Mouse (Mus musculus) heart, adult 18-20 months (tissue): ENCODE data around the gene Cux1. TPM values are rescaled to one million over a fixed set of nuclear protein-coding genes. Genes with fewer than 3 reads are reported as not detected.

ENCODE experiments used
- DNase-seq, 2 experiments: peaks; one replicate each; pipeline ENCODE4 v3.0.0; 2021 to 2022; ENCODE audit warnings: mixed read lengths in 1 of 2
- total RNA-seq, 2 experiments: library from RNA; stranded (reverse); gene quantifications; 2 replicates each; pipeline ENCODE4 v1.2.3; 2021

The Cux1 gene
- total RNA-seq, 2 experiments from 2014 or later: 78.7 to 87.5 TPM

DNA sequence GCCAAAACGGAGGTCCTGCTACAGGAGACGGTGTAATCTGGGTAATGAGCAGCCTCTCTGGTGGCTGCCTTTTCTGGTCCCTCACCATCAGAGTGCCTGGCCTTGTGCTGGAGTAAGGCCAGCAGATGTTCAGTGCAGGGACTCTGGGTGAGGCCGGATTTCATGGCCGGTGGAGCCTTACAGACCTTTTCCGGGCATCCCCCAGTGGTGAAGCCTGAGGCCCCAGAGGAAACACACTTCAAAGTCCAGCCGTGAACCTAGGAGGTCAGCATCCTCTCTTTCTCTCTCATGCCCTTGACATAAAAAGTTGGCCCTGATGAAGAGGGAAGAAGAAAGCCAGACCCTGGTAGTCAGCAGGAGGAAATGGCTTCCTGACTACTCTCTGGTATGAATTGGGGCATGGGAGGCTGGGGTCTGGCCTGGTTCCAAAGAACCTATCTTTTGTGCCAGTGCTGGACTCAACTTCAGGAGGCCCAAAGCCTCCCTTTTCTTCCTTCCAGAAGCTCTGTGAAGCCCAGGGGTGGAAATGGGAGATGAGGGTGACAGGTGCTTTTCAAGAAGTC lies 138.7 kb downstream of the Cux1 start:
- DNase-seq: peak in 1 of 2 experiments; percentile 61

DNA sequence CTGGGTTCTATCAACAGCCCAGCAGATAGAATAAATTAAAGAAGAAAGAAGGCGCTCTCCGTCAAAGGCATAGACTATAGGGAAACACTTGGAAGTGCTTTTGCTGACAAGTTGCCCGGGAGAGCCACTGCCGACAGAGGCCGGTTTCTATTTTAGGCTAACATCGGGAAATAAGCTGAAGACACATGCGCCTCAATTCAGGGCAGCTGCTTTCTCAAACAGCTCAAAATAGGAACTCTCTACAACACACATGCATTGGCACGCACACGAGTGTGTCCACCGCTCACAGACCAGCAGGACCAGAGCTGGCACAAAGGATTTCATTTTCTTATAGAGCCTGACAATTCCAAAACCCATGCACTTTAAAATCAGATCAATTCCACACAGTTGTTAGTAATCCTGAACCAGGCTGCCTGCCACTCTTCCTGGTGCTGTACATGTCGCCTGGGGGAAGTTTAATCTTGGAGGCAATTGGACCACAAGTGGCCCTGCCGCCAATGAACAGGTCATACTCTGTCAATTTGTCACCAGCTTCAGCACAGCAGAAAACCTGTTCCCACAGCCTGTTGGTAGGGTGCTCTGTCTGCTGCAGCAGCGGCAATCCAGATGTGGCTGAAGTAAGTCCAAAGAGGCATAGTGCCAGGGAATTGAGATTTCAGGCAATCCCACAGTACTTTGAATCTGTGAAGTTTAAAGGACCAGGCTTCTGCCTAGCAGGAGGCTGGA lies 139.4 kb downstream of the Cux1 start:
- peak; percentile 69 to 72 for DNase-seq

DNA sequence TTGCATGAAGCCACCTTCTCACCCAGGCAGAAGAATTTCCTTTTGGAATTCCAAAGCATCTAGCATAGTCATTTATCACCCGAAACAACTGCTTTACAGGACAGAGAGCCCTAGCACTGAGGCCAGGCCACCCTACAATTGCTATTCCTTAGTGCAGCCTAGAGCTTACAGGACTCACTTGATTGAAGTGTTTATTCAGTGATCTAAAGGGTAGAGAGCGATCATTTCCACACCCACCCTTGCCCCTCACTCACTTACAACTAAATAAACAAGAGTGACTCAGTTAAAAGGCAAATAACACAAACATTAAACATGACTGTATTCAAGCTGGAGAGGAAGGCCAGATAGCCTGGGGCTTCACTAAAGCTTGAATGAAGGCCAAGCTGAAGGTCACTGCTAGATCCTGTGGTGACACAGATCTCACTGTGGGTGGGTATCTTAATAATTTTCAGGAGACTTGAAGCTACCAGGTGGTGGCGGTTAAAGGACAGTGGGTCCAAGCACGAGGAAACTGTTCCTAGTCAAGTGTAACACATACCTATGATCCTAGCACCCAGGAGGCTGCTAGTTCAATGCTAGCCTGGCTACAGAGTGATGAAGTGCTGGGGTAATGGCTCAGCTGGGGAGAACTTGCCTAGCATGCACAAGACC lies 140.0 kb downstream of the Cux1 start:
- no peak for DNase-seq

DNA sequence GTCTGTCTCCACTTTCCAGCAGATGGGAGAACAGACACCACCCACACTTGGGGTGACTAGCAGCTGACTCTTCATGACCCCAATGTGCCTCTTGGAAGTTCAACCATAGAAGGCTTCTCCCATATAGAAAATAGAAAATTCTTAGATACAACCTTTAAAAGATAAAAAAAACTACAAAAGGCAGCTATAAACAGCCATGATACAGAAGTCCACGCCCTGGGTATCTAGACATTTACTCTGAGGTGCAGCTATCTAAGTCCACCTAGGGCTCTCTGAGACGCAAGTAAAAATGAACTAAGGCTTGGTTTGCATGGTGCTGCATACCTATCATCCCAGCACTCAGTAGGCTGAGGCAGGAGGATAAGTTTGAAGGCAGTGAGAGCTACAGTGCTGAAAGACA lies 144.3 kb downstream of the Cux1 start:
- DNase-seq: no peak

DNA sequence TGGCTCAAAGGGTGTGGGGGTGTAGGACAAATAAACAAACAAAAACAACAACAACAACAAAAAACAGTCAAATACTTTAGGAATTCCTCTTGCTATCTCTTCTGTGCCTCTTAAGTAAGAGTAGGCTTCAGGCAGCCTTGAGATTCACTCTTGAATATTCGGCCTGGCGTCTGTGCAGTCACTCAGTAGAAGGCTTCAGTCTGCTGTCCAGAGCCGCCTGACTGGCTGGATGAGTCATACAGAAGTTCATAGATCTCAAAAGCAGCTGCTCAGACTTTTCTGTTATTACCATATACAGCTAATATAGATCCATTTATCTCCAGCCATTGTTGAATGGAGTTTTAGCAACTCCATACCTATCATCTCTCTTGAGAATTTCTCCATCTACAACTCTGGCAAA lies 145.4 kb downstream of the Cux1 start:
- DNase-seq: no peak

DNA sequence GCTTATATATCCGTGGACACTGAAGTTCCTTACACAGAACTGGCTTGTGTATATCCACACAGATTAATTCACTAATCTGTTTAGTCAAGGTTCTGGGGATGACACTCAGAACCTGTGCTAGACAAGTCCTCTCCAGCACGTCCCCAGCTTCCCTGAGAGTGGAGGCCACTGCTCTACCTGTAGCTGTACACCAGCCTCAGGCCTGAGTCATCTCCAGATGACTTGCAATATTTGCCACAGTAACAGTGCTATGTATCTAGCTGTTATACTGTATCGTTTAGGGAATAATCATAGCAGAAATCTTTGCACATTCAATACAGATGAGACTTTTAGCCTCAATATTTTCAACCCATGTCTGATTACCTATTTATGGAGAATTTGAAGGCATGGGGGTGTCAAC lies 146.0 kb downstream of the Cux1 start:
- no peak for DNase-seq

DNA sequence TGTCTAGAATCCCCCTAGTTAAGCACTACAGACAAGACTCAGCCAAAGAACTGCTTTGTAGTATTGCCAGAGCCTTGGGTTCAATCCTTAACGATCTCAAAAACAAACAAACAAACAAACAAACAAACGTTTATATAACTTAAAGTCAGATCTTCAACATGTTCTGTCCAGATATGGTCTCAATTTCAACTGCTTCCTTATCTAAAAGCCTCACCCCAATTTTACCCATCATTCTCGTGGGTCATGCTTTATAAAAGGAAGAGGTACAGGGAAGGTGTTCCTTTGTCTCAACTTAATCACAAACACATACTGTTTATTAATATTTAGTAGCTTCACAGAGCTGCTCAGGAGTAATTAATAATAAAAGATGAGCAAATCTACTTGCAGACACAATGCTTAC lies 146.9 kb downstream of the Cux1 start:
- DNase-seq: no peak

DNA sequence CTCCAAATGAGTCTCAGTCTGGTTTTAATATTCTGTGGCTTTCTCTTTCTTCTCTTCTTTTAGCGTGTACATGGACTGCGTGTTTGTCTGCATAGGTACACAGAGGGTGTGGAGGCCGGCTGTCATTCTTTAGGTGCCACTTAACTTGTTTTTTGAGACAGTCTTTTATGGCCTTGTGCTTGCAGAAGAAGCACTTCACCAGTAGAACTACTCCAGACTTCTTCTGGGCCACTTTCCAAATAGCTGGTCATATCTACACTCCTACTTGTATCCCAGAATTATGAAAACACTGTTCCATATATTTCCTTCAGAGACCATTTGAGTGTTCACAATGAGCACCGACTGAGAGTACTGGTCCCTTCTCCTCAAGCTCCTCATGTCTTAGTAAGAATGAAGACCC lies 149.4 kb downstream of the Cux1 start:
- DNase-seq: no peak

DNA sequence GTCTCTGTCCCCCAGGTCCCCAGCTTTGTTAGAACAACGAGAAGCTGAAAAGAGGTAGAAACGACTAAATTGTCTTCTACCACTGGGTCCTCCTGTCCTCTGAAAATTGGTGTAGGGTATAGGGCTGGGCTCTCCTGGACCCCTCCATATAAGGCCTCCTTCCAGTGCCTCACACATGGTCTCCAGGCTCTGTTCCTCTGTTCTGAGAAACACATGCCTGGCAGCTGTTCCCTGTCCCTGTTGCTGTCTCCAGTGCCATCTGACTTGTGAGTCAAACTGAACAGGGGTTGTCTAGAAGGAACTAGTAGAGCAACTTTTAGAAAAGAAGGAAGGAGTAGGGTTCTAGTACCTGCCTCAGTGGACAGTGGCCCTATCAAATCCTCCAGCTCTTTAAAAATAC lies 152.8 kb downstream of the Cux1 start:
- DNase-seq: no peak

DNA sequence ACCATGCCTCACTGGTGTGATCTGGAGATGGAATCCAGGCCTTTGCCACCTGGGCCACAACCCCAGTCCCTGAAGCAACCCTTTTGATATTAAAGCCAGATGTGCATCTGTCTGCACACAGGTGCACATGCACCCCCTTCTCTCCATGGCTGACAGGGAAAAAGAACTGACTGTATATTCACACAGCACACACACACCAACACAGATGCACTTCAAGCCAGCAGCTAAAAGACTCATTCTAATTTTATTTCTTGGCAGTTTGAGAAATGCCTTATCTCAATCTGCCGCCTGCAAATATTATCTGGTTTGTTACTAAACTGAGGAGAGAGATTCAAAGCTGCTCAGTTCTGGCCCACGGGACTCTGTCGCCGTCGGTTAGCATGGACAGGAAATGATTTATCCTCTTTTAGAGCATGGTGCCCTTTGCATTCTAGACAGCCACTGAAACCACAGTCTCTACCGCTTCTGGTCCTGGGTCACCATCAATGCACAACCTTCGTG lies 156.6 kb downstream of the Cux1 start:
- DNase-seq: no peak

DNA sequence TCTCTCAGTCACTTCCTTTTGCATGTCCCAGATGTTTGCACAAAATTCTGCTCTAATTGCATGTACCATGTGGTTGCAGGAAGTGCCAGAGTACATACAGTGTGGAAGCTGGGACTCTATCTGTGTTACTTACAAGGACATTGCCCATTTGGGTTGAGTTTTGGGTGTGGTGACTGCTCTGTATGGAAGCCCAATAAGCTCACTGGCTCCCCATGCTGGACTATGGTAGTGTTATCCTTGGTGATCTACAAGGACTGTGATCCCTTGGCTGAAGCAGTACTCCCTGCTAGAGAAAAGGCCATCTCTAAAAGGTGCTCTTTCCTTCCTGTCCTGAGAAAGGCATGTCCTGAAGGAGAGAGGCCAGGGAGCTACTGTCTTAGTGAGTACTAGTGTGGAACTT lies 160.9 kb downstream of the Cux1 start:
- DNase-seq: no peak

DNA sequence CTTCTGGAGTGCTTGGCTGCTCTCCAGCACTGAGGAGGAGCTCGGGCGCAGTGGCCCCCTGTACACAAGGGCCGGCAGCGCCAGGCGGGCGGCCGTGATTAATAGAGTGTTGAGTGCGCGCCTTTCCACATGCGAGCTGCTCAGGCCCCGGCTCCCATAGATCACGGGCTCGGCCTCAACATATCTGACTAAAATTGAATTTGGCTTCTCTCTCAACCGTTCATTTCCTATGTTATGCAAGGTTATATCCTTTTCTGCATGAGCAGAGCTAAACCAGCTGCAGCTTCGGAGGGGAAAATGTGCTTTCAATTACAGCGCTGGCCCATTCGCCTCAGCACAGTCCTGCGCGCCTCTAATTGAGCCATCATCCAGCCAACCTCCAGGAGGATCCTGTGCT lies 163.7 kb downstream of the Cux1 start:
- peak; percentile 47 to 51 for DNase-seq

DNA sequence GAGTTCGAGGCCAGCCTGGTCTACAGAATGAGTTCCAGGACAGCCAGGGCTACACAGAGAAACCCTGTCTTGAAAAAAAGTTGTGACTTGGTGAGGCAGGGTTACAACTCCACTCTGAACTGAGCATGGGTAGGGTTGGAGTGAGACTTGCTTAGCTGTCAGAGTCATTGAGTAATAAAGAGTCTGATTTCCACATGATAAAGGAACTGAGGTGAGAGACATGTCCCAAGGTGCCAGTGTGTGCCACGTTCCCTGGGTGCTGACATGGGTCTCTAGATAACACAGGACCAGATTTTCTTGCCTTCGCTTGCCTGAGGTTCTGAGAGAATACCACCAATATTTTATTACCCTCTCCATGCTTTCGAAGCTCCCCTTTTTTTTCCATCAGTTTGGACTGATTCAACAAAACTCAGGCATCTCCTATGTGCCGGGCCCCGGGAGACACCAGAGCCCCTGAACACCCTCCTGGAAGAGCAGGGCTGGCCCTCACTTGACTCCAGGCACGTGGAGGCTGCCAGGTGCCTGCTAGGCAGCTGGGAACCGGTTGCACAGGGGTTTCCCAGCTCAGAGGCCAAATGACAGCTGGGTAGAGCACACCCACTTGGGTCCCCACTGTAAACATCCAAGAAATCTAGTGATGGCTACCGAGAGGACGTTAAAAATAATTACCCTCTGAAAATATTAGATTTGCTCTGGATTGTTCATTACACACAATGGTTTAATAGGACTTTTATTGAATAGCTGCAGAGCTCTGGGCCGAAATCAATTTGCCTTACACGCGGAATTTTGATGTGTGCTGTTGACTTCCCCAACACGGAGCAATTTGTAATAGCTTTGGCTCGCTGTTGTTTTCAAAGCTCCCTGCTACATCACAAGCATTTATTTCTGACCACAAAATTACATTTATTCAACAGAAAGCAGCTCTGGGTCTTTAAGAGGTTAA lies 164.4 kb downstream of the Cux1 start:
- DNase-seq: no peak

DNA sequence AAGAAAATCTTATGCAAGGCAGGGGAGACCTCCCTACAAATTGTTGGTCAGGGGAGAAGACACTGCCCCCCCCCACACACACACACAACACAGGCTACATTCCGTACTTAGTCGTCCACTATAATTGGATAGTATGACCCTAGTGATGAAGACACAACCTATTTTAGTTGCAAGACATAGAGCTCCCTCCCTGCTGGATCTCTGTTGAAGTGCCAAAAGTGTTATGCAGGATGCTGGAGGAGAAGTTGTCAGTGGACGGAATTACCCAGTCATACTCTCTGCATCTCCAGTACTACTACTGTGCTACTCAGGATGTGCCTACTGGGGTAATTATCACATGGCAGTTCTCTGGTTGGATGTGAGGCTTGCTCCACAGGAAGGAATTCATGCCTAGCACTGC lies 168.6 kb downstream of the Cux1 start:
- no peak for DNase-seq

DNA sequence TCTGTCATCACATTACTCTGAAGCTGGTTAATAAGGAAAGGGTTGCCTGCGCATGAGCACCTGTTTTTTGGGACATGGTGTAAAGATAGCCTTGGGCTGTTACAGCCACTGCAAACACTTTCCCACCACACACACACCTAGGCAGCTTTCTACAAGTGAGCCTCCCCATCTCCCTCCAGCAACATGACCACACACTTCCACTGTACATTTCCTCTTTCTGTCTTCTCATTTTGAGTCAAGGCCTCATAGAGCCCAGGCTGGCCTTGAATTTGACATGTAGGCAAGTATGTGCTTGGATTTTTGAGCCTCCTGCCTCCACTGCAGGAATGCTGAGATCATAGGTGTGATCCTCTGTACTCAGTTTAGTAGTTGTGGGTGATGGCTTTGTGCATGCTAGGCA lies 170.6 kb downstream of the Cux1 start:
- no peak for DNase-seq

DNA sequence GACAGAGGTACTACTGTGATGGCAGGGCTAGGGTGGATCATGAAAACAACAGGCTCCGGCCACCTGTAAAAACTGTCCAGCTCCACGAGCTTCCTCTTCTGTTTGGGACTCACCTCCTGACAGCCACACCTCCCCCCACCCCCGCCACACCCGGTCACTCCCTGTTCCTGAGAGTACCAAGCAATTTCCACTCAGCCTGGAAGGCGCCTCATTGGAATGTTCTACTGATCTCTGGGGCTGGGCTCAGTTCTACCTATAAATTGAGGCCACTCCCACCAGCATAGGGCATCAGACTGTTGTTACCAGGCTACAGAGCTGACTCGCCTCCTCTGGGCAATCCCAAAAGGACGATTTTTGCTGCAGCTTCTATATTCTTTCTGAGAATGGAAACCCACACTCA lies 171.0 kb downstream of the Cux1 start:
- peak in 1 of 2 experiments; percentile 31 for DNase-seq

DNA sequence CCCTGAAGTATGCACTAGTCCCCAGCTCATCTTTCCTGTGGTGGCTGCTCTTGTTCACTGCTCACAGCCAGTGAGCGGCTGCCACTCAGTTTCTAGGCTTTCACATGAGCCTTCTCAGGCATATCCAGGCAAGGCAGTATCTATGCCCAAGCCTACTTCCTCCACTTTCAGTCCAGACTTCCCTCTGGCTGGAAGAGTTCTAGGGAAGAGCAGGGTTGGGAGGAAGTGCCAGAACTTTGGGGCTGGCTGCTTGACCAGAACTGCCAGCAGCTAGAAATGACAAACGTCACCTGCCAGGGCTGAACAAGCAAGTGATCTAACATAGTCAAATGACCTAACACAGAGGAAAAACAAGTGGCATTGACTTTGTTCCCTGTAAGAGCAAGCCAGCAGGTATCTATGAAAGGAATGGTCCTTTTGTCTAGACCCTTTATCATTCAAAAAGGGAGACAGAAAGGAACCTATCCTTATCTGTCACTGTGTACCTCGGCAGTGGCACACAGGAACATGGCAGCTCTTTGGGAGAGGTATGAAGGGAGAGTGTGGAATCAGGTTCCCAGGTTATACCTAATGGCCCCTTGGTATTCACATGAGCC lies 171.6 kb downstream of the Cux1 start:
- DNase-seq: peak; percentile 53 to 69

DNA sequence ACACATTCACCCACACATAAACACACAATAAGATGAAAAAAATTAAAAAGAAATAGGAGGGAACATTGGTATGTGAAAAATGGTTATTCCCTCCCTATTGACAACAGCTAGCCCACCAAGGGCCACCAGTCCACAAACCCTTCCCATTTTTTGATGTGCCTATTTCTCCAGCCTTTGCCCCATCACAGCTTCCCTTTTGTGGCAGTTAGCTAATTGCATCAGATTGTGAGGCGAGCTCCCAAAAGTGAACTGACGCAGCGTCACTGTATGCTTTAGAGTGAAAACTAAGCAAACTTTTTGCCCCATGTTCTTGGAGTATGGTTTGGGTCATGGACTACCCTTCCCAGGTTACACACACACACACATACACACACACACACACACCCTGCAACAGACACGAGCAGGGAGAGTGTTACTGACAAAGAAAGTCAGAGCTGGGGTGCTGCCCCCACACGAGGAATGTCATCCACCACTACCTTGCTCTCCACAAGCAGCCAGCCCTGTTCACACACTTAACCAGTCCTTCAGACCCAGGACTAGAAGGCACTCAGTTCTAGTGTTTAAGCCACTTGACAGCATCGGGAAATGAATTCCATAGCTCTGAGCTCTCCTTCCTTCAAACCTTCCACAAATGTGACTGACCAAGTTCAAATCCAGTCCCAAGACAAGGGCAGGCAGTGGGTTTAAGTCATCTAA lies 172.6 kb downstream of the Cux1 start:
- no peak for DNase-seq

DNA sequence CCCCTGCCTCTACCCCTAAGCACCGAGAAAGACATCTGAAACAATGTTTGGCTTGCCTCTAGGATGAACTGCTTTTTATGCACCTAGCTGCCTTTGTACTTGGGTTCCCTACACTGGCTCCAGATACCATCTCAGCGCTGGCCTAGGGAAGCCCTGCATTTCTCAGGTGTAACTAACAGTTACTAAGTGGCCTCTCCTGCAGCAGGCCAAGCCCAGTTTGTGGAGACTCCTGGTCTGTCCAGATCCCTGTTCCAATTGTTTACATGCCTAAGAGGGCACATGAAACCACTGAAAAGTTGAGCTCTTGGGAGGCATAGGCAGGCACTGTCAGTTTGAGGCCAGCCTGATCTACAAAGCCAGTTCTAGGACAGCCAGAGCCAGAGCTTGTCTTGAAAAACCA lies 173.7 kb downstream of the Cux1 start:
- DNase-seq: no peak

DNA sequence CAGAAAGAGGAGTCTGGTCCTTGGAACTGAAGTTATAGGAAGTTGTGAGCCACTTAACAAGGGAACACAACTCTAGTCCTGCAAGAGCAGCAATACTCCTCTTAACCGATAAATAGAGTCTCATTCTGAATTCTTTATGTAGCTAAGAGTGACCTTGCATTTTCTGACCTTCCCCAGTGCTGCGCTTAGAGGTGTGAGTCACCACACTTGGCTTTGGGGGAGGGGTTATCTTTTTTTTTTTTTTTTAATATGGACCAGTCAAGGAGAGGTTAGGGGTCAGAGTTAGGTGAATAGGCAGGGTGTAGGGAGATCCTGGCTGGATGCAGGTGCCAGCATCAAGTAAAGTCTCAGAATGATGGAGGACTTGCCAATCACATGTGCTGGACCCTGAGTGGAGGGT lies 180.5 kb downstream of the Cux1 start:
- DNase-seq: no peak

DNA sequence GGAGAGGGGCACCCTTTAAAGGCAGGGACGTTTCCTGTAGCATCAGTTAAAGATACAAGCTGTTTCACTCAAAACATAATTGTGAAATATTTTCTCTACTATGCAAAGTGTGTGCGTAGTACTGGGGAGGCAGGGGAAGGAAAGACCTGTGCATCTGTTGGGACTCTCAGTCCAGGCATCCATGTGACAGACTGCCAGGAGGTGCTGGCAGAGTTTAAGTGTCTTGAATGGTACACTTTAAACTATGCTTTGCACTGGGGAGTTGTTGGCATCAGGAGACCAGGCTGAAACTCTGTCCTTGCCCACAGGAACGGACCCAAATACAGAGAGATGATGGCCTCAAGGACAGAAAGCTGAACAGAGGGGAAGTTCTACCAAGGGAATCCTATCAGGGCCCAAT lies 182.1 kb downstream of the Cux1 start:
- DNase-seq: peak in 1 of 2 experiments; percentile 40
